18 mouse cellular contexts compared by ENCODE assay signal in the genomic region with DNA sequence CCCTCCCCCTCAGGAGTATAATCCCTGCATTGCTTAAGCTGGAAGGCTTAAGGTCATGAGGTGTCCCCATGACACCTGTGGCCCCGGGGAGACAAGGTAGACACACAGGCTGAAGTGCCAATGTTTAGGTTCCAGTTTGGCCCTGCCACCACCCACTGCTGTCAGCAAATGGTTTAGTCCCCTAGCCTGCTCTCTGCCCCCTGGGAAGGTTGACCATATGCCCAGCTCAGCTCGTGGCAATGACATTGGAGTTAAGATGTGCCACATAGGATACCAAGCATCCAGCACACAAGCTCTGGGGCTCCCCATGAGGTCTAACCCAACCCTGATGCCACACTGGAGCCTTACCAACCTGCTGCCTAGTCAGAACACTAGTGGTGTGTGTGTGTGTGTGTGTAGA. TPM values are rescaled to one million over a fixed set of nuclear protein-coding genes. Genes with fewer than 3 reads are reported as not detected.
DNase-seq lines count a peak whose midpoint lies in the region; ATAC-seq and TF ChIP-seq lines count a peak whose summit lies in the region.
"Had no signal": no experiment of that assay in that cellular context is flagged by ENCODE, and none has a peak within 500 bp of the region (broad histone marks: within the 10 kb centered on the region; RNA-seq: fewer than 3 reads in every experiment).

No protein-coding gene starts in this region.

- DNase-seq in cerebellum, postnatal 10 days, result peak; percentile 31 to 54
- no peak for DNase-seq in cerebellum, adult 18-20 months
- no peak for DNase-seq in layer of hippocampus, adult 2 months (ENCODE audit: low spot score in 2 of 2)
- no peak for DNase-seq in layer of hippocampus, postnatal 10 days (ENCODE audit: low spot score in 2 of 2)
- no peak for DNase-seq in forebrain, embryonic 14.5 days (ENCODE audit: low spot score)
- DNase-seq: adrenal gland, adult 8-10 months; adrenal gland, postnatal 36 days; cerebellum, postnatal 36 days; gastrocnemius, adult 2 months; gastrocnemius, postnatal 25 days; heart, postnatal 36 days; kidney, adult 18-20 months had no signal

- 86% methylated on average over 2 of the region's 2 CpGs for WGBS in forebrain, embryonic 14.5 days
- WGBS in forebrain, embryonic 15.5 days, result 69% methylated on average over 2 of the region's 2 CpGs

- no peak overlapping the region for H3K4me2 ChIP-seq in forebrain, embryonic 14.5 days (ENCODE audit: low read length)
- no peak overlapping the region for H3K4me2 ChIP-seq in forebrain, embryonic 15.5 days (replicated peaks)
- H3K4me2 ChIP-seq: heart, embryonic 13.5 days; hindbrain, embryonic 13.5 days had no signal

- TF ChIP-seq CTCF in layer of hippocampus, adult 2 months (conservative IDR thresholded peaks at IDR 0.05), result no peak

- H3K9me3 ChIP-seq in forebrain, embryonic 14.5 days (replicated peaks; ENCODE audit: control insufficient read depth, low read length), result no peaks in the 10 kb centered on the region
- H3K9me3 ChIP-seq in forebrain, embryonic 15.5 days, result no peaks in the 10 kb centered on the region
- H3K9me3 ChIP-seq: heart, embryonic 13.5 days; hindbrain, embryonic 13.5 days had no signal

- no peak overlapping the region for H3K4me3 ChIP-seq in layer of hippocampus, adult 2 months
- H3K4me3 ChIP-seq in forebrain, embryonic 14.5 days (ENCODE audit: low read depth, low read length), result no peak overlapping the region
- no peak overlapping the region for H3K4me3 ChIP-seq in forebrain, embryonic 15.5 days
- H3K4me3 ChIP-seq: embryonic facial prominence, embryonic 10.5 days; gastrocnemius, adult 2 months; heart, embryonic 13.5 days; hindbrain, embryonic 13.5 days had no signal

- H3K27ac ChIP-seq in layer of hippocampus, adult 2 months, result peak overlapping the region; percentile 89
- H3K27ac ChIP-seq in forebrain, embryonic 14.5 days (ENCODE audit: low read depth, low read length), result peak overlapping the region; percentile 90; the same call in 1 of the 2 replicates
- H3K27ac ChIP-seq in forebrain, embryonic 15.5 days (replicated peaks), result peak overlapping the region; percentile 92
- H3K27ac ChIP-seq: gastrocnemius, adult 2 months; heart, embryonic 13.5 days had no signal

- no peak for ATAC-seq in forebrain, embryonic 14.5 days
- ATAC-seq in forebrain, embryonic 15.5 days (replicated peaks), result no peak
- ATAC-seq in erythroid progenitor cell, adult 5-6 weeks (replicated peaks; ENCODE audit: low FRiP score, poor library complexity, severe bottlenecking), result no peak
- ATAC-seq: hindbrain, postnatal 0 days had no signal

- peaks cover 40% of the 10 kb centered on the region for H3K4me1 ChIP-seq in forebrain, embryonic 14.5 days (ENCODE audit: control insufficient read depth, insufficient read depth, low read length)
- peaks cover 45% of the 10 kb centered on the region for H3K4me1 ChIP-seq in forebrain, embryonic 15.5 days

- H3K9ac ChIP-seq in forebrain, embryonic 14.5 days (ENCODE audit: low read length), result no peak overlapping the region
- H3K9ac ChIP-seq in forebrain, embryonic 15.5 days (replicated peaks), result no peak overlapping the region
- H3K9ac ChIP-seq: heart, embryonic 13.5 days had no signal

- no peaks in the 10 kb centered on the region for H3K27me3 ChIP-seq in forebrain, embryonic 14.5 days (replicated peaks; ENCODE audit: control insufficient read depth, insufficient read depth, low read length)
- H3K27me3 ChIP-seq in forebrain, embryonic 15.5 days, result no peaks in the 10 kb centered on the region
- H3K27me3 ChIP-seq: heart, embryonic 13.5 days; hindbrain, embryonic 13.5 days had no signal

- H3K36me3 ChIP-seq in forebrain, embryonic 14.5 days (ENCODE audit: control insufficient read depth, insufficient read depth, low read length), result no peaks in the 10 kb centered on the region
- no peaks in the 10 kb centered on the region for H3K36me3 ChIP-seq in forebrain, embryonic 15.5 days
- H3K36me3 ChIP-seq: embryonic facial prominence, embryonic 10.5 days; heart, embryonic 13.5 days; hindbrain, embryonic 13.5 days had no signal

RNA-seq across cellular contexts. Expression of gene Ccdc167, which starts 15.7 kb away (rescaled TPM):
- total RNA-seq in layer of hippocampus, adult 2 months (2021), result 10 to 100 TPM; 26.6 TPM
- total RNA-seq in layer of hippocampus, postnatal 10 days (2021), result 10 to 100 TPM; 15.3 to 20.1 TPM
- 12.8 and 14.0 TPM in 2 replicates for polyA plus RNA-seq in forebrain, embryonic 14.5 days (2014; fragmentation: Nextera tagmentation; extraction: Ambion mirVana)
- 12.4 and 12.9 TPM in 2 replicates for polyA plus RNA-seq in forebrain, embryonic 15.5 days (2015; fragmentation: Nextera tagmentation; extraction: Ambion mirVana)
- total RNA-seq in erythroid progenitor cell, adult 5-6 weeks (2015; ENCODE audit: low replicate concordance), result 7.9 and 11.7 TPM in 2 replicates
- 7.9 and 9.8 TPM in 2 replicates for total RNA-seq in erythroid progenitor cell, adult 5-6 weeks (2017; ENCODE audit: low replicate concordance)

Comparison
In these comparisons a context has a peak if more than half of its experiments do, and no peak if none do; other contexts are left out.
1. DNase-seq: peak in cerebellum, postnatal 10 days (2 of 2); none in cerebellum, adult 18-20 months (0 of 2), layer of hippocampus, adult 2 months (0 of 2), layer of hippocampus, postnatal 10 days (0 of 2) and forebrain, embryonic 14.5 days (single experiment).
2. Peak in every context shown above with its lines, with median percentiles within 50 percentile points of each other: H3K27ac ChIP-seq.